In genomic region chr16:92800845-92801244, GRCm38 (mm10) we compare ENCODE assay signal across 19 mouse cellular contexts. TPM values are rescaled to one million over a fixed set of nuclear protein-coding genes. Genes with fewer than 3 reads are reported as not detected.
DNase-seq lines count a peak whose midpoint lies in the region; ATAC-seq and TF ChIP-seq lines count a peak whose summit lies in the region.
"Had no signal": no experiment of that assay in that cellular context is flagged by ENCODE, and none has a peak within 500 bp of the region (broad histone marks: within the 10 kb centered on the region; RNA-seq: fewer than 3 reads in every experiment).

No protein-coding gene starts in this region.

- ATAC-seq in G1E (ENCODE audit: extremely low read depth, insufficient number of reproducible peaks, low FRiP score, poor library complexity, severe bottlenecking) = peak; percentile 31
- peak; percentile 43 for ATAC-seq in megakaryocyte progenitor cell, adult 5-6 weeks (replicated peaks; ENCODE audit: poor library complexity)
- no peak for ATAC-seq in midbrain, embryonic 15.5 days (replicated peaks)
- ATAC-seq: forebrain, embryonic 14.5 days; midbrain, embryonic 16.5 days had no signal

- 85% methylated on average over 5 of the region's 5 CpGs for WGBS in kidney, adult 2 months
- 90% methylated on average over 5 of the region's 5 CpGs for WGBS in midbrain, embryonic 15.5 days

- TF ChIP-seq POLR2A in kidney, adult 2 months (IDR thresholded peaks at IDR 0.05; ENCODE audit: low read depth, low read length) = no peak

- H3K27me3 ChIP-seq in kidney, adult 2 months (replicated peaks; ENCODE audit: control insufficient read depth, insufficient read depth, low read length) = no peaks in the 10 kb centered on the region
- H3K27me3 ChIP-seq in G1E (ENCODE audit: insufficient read depth, low read length) = no peaks in the 10 kb centered on the region
- H3K27me3 ChIP-seq in midbrain, embryonic 15.5 days (replicated peaks) = no peaks in the 10 kb centered on the region

- H3K27ac ChIP-seq in kidney, adult 2 months (ENCODE audit: insufficient read depth, low read depth, low read length) = no peak overlapping the region
- H3K27ac ChIP-seq in midbrain, embryonic 15.5 days = no peak overlapping the region
- H3K27ac ChIP-seq: embryonic facial prominence, embryonic 12.5 days; heart, embryonic 13.5 days; hindbrain, embryonic 14.5 days; limb, embryonic 12.5 days; stomach, postnatal 0 days had no signal

- H3K4me3 ChIP-seq in kidney, adult 2 months (ENCODE audit: insufficient read depth, low read depth, low read length) = no peak overlapping the region
- H3K4me3 ChIP-seq in G1E (ENCODE audit: low read depth, low read length) = peak overlapping the region; percentile 61; the same call in 1 of the 2 replicates
- H3K4me3 ChIP-seq in midbrain, embryonic 15.5 days = no peak overlapping the region
- H3K4me3 ChIP-seq: embryonic facial prominence, embryonic 12.5 days; heart, embryonic 13.5 days; limb, embryonic 12.5 days had no signal

- no peaks in the 10 kb centered on the region; the same call in 1 of the 2 replicates for H3K9me3 ChIP-seq in G1E (replicated peaks)
- no peaks in the 10 kb centered on the region for H3K9me3 ChIP-seq in midbrain, embryonic 15.5 days
- H3K9me3 ChIP-seq: embryonic facial prominence, embryonic 12.5 days; heart, embryonic 13.5 days had no signal

- no peaks in the 10 kb centered on the region for H3K4me1 ChIP-seq in kidney, adult 2 months (ENCODE audit: control insufficient read depth, insufficient read depth, low read length)
- H3K4me1 ChIP-seq in G1E (ENCODE audit: insufficient read depth, low read depth, low read length) = peaks cover 97% of the 10 kb centered on the region
- H3K4me1 ChIP-seq in midbrain, embryonic 15.5 days = no peaks in the 10 kb centered on the region
- H3K4me1 ChIP-seq: embryonic facial prominence, embryonic 12.5 days; limb, embryonic 12.5 days had no signal

- peak; percentile 3 for DNase-seq in kidney, adult 2 months
- DNase-seq in kidney, postnatal 25 days = no peak
- DNase-seq in G1E (ENCODE audit: low spot score) = peak; percentile 70
- peak; percentile 35 for DNase-seq in liver
- DNase-seq in embryo, embryonic 11 days = no peak
- no peak for DNase-seq in urinary bladder, postnatal 4 days (ENCODE audit: low spot score in 2 of 2)
- DNase-seq: cerebellum, adult 9-11 months; gastrocnemius, postnatal 10 days; kidney, adult 9 months; right cerebral cortex, adult 18-20 months had no signal

- H3K36me3 ChIP-seq in kidney, adult 2 months (ENCODE audit: control insufficient read depth, insufficient read depth, low read length) = no peaks in the 10 kb centered on the region
- H3K36me3 ChIP-seq in G1E (replicated peaks) = peaks cover 80% of the 10 kb centered on the region
- no peaks in the 10 kb centered on the region for H3K36me3 ChIP-seq in midbrain, embryonic 15.5 days (replicated peaks)
- H3K36me3 ChIP-seq: embryonic facial prominence, embryonic 12.5 days; heart, embryonic 13.5 days; limb, embryonic 12.5 days had no signal

- no peak overlapping the region for H3K4me2 ChIP-seq in midbrain, embryonic 15.5 days
- H3K4me2 ChIP-seq: embryonic facial prominence, embryonic 12.5 days; hindbrain, embryonic 14.5 days; limb, embryonic 12.5 days had no signal

- no peak for TF ChIP-seq CTCF in kidney, adult 2 months (conservative IDR thresholded peaks at IDR 0.05; ENCODE audit: insufficient read depth, insufficient read length, low read depth, low read length)
- no peak for TF ChIP-seq CTCF in G1E (IDR thresholded peaks at IDR 0.05; ENCODE audit: low read depth, low read length)

- no peak overlapping the region for H3K9ac ChIP-seq in midbrain, embryonic 15.5 days
- H3K9ac ChIP-seq: embryonic facial prominence, embryonic 12.5 days; heart, embryonic 13.5 days; hindbrain, embryonic 14.5 days; limb, embryonic 12.5 days had no signal

RNA-seq across cellular contexts. Expression of gene Runx1, which starts 25.1 kb away (rescaled TPM):
- 1.5 and 2.2 TPM in 2 replicates for polyA plus RNA-seq in kidney, adult 2 months (2012; rRNA removed)
- total RNA-seq in G1E (2014; fragmentation: Nextera tagmentation) (208 and 213 TPM in 2 replicates), G1E (2017) (32.7 and 36.1 TPM in 2 replicates)
- 158 and 168 TPM in 2 replicates for polyA plus RNA-seq in G1E (2012)
- 102 and 107 TPM in 2 replicates for total RNA-seq in megakaryocyte progenitor cell, adult 5-6 weeks (2015)
- total RNA-seq in megakaryocyte progenitor cell, adult 5-6 weeks (2017) = 44.3 and 51.3 TPM in 2 replicates
- polyA plus RNA-seq in midbrain, embryonic 15.5 days (2015; fragmentation: Nextera tagmentation; extraction: Ambion mirVana) = 0.43 and 0.67 TPM in 2 replicates

Comparison
In these comparisons a context has a peak if more than half of its experiments do, and no peak if none do; other contexts are left out.
1. DNase-seq: peak in kidney, adult 2 months (single experiment), G1E (single experiment) and liver (single experiment); none in kidney, postnatal 25 days (0 of 2), embryo, embryonic 11 days (single experiment) and urinary bladder, postnatal 4 days (0 of 2).
2. RNA of gene Runx1, which starts 25.1 kb away (polyA plus RNA-seq): 158 to 168 TPM in G1E; 1.5 to 2.2 TPM in kidney, adult 2 months and 0.43 to 0.67 TPM in midbrain, embryonic 15.5 days; every median in the first group is over 10 times any median in the second.